Mouse (Mus musculus): Measurements from ENCODE around the gene Prkn.

DNA sequence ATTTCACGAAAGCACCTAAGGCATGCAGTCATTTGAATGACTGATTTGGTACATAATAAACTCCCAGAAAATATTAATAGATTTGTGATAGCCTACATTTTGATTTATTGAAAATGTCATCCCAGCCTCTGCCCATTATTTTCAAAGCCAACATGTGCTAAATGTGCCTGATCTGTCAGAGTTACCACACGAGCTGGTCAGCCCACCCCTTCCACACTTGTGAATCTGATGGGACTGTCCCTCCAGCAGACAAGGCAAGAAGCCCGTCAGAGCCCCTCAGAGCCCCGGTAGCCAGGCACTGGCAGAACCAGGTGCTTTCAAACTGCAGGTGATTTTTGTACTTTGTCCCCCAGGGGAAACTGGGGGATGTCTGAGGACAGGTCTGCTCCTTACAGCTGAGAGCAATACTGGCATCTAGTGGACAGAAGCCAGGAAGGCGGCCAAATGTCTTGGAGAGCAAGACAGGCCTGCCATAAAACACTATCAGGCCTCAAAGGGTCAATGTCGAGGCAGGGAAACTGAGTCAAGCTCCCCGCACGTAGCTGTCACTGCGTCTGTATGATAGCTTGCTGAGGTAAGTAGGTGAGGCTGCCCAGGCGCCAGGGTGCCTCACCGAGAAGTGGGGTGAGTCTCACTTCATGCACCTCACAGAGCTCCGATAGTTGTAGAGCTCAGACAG, 1078.1 kb downstream of the Prkn start:
- TF ChIP-seq CTCF (IDR thresholded peaks at IDR 0.05; ENCODE audit: borderline replicate concordance, insufficient read depth, low read depth, low read length) = peak; percentile 64
- no peak for TF ChIP-seq POLR2A (IDR thresholded peaks at IDR 0.05; ENCODE audit: borderline replicate concordance, insufficient read depth, low read length)

Data from cerebellum, adult 2 months (tissue).